Mouse (Mus musculus) frontal cortex, postnatal 14 days (tissue): ENCODE results near the gene Msx2.
A peak's percentile ranks its signal among the peaks of the same experiment; 100 is the strongest.

Experiments used
- DNase-seq, 2 experiments: peaks; one replicate each; pipeline ENCODE4 v3.0.0; 2022; ENCODE audit warnings: low spot score in 2 of 2

The Msx2 gene

GRCm38 (mm10) chr13:53472614-53473124 is at the start of gene Msx2:
Msx2 (minus strand) TSS chr13:53473074.
- DNase-seq = peak; percentile 12 to 46

- DNase-seq = no peak
Observed at GRCm38 (mm10) chr13:53521468-53521867, 48.6 kb upstream of the Msx2 start.

GRCm38 (mm10) chr13:53520343-53520937 is 47.6 kb upstream of the Msx2 start:
- DNase-seq = no peak

GRCm38 (mm10) chr13:53519727-53520126 is 46.9 kb upstream of the Msx2 start:
- no peak for DNase-seq

- no peak for DNase-seq
Observed at GRCm38 (mm10) chr13:53518306-53518705, 45.4 kb upstream of the Msx2 start.

- no peak for DNase-seq
Observed at GRCm38 (mm10) chr13:53514574-53514973, 41.7 kb upstream of the Msx2 start.

- no peak for DNase-seq
Observed at GRCm38 (mm10) chr13:53511366-53511765, 38.5 kb upstream of the Msx2 start.

- no peak for DNase-seq
Observed at GRCm38 (mm10) chr13:53502406-53502805, 29.5 kb upstream of the Msx2 start.

GRCm38 (mm10) chr13:53501561-53502253 is 28.8 kb upstream of the Msx2 start:
- DNase-seq = no peak

- no peak for DNase-seq
Observed at GRCm38 (mm10) chr13:53501057-53501456, 28.2 kb upstream of the Msx2 start.

GRCm38 (mm10) chr13:53486512-53486911 is 13.6 kb upstream of the Msx2 start:
- no peak for DNase-seq

- DNase-seq = no peak
Observed at GRCm38 (mm10) chr13:53475701-53476188, 2.9 kb upstream of the Msx2 start.

- no peak for DNase-seq
Observed at GRCm38 (mm10) chr13:53474491-53474890, 1.6 kb upstream of the Msx2 start.

GRCm38 (mm10) chr13:53473991-53474390 is 1.1 kb upstream of the Msx2 start:
- DNase-seq = no peak

- DNase-seq = no peak
Observed at GRCm38 (mm10) chr13:53473291-53473690, 417 bp upstream of the Msx2 start.

- DNase-seq = no peak
Observed at GRCm38 (mm10) chr13:53471926-53472613, 804 bp downstream of the Msx2 start.

GRCm38 (mm10) chr13:53471411-53471810 is 1.5 kb downstream of the Msx2 start:
- no peak for DNase-seq

- no peak for DNase-seq
Observed at GRCm38 (mm10) chr13:53470437-53471151, 2.3 kb downstream of the Msx2 start.

GRCm38 (mm10) chr13:53469756-53470155 is 3.1 kb downstream of the Msx2 start:
- DNase-seq = no peak

GRCm38 (mm10) chr13:53468171-53468570 is 4.7 kb downstream of the Msx2 start:
- DNase-seq = no peak

- DNase-seq = no peak
Observed at GRCm38 (mm10) chr13:53466189-53466866, 6.5 kb downstream of the Msx2 start.
